Mouse (Mus musculus) T-cell, adult 66 days (primary cell): ENCODE measurements around the gene Hist1h4c. TPM values are rescaled to one million over a fixed set of nuclear protein-coding genes. Genes with fewer than 3 reads are reported as not detected.

Experiments
- total RNA-seq, 2 experiments: library from RNA; stranded (reverse); gene quantifications; 3 replicates in 1 of 2; 4 replicates in 1 of 2; pipeline ENCODE4 v1.2.4; 2023

Hist1h4c gene
- total RNA-seq: 100 to 1,000 TPM; 113 to 135 TPM

GRCm38 (mm10) chr13:23698300-23698693, at the start of gene Hist1h4c:
TSS of gene Hist1h4c (minus strand) at chr13:23698454.

GRCm38 (mm10) chr13:23746201-23747080, 48.2 kb upstream of the Hist1h4c start, which contains the start of gene Hist1h2bb:
TSS of gene Hist1h2bb (plus strand) at chr13:23746734.

GRCm38 (mm10) chr13:23745381-23746161, 47.3 kb upstream of the Hist1h4c start, which contains the start of gene Hist1h3c:
TSS of gene Hist1h3c (minus strand) at chr13:23745602.

GRCm38 (mm10) chr13:23738677-23739068, 40.4 kb upstream of the Hist1h4c start, which contains the start of gene Hist1h1c:
TSS of gene Hist1h1c (plus strand) at chr13:23738808.

GRCm38 (mm10) chr13:23710374-23711089, 12.3 kb upstream of the Hist1h4c start, which contains the start of gene Hfe:
TSS of gene Hfe (minus strand) at chr13:23710854.

GRCm38 (mm10) chr13:23695514-23695913, 2.7 kb downstream of the Hist1h4c start, which contains the start of gene Hist1h1t:
TSS of gene Hist1h1t (plus strand) at chr13:23695814.

GRCm38 (mm10) chr13:23683755-23684281, 14.4 kb downstream of the Hist1h4c start, which contains the start of the genes Hist1h2ac and Hist1h2bc:
TSS of gene Hist1h2ac (minus strand) at chr13:23683948.
TSS of gene Hist1h2bc (plus strand) at chr13:23684199.

Other genes starting within 250 kb of the Hist1h4c start
- gene Btn1a1, start 232.6 kb downstream of the Hist1h4c start, total RNA-seq: not detected
- not detected for gene Btn2a2, start 209.6 kb downstream of the Hist1h4c start, total RNA-seq
- gene Hist1h4h, start 167.4 kb downstream of the Hist1h4c start, total RNA-seq: 100 to 1,000 TPM; 263 to 347 TPM
- gene Hist1h2af, start 164.5 kb downstream of the Hist1h4c start, total RNA-seq: 10 to 100 TPM; 25.3 to 89.5 TPM
- 10 to 100 TPM; 15.6 to 26.1 TPM for gene Hist1h3g, start 163.0 kb downstream of the Hist1h4c start, total RNA-seq
- gene Hist1h2bh, start 155.1 kb downstream of the Hist1h4c start, total RNA-seq: 10 to 100 TPM in 1 of 2 experiments, 1 to 10 TPM in 1; 7.0 to 13.4 TPM
- 10 to 100 TPM; 62.8 to 92.1 TPM for gene Hist1h3f, start 154.4 kb downstream of the Hist1h4c start, total RNA-seq
- gene Hist1h4f, start 146.8 kb downstream of the Hist1h4c start, total RNA-seq: 100 to 1,000 TPM in 1 of 2 experiments, 10 to 100 TPM in 1; 83.0 to 211 TPM
- gene Hist1h1d, start 145.2 kb downstream of the Hist1h4c start, total RNA-seq: 10 to 100 TPM in 1 of 2 experiments, 1 to 10 TPM in 1; 7.2 to 15.8 TPM
- gene Hist1h3e, start 136.1 kb downstream of the Hist1h4c start, total RNA-seq: 100 to 1,000 TPM; 113 to 162 TPM
- gene Hist1h2ae, start 127.2 kb downstream of the Hist1h4c start, total RNA-seq: 10 to 100 TPM; 10.2 to 27.9 TPM
- 100 to 1,000 TPM; 171 to 249 TPM for gene Hist1h2bg, start 127.1 kb downstream of the Hist1h4c start, total RNA-seq
- 100 to 1,000 TPM in 1 of 2 experiments, 10 to 100 TPM in 1; 79.7 to 145 TPM for gene Hist1h2bf, start 124.3 kb downstream of the Hist1h4c start, total RNA-seq
- gene Hist1h2ad, start 124.1 kb downstream of the Hist1h4c start, total RNA-seq: 1 to 10 TPM in 1 of 2 experiments, not detected in 1; 10.0 TPM
- 10 to 100 TPM in 1 of 2 experiments, 1 to 10 TPM in 1; 4.9 to 12.6 TPM for gene Hist1h3d, start 122.7 kb downstream of the Hist1h4c start, total RNA-seq
- 100 to 1,000 TPM; 122 to 174 TPM for gene Hist1h4d, start 116.9 kb downstream of the Hist1h4c start, total RNA-seq
- gene Hist1h2be, start 77.3 kb downstream of the Hist1h4c start, total RNA-seq: 10 to 100 TPM; 16.7 to 27.0 TPM
- 100 to 1,000 TPM; 103 to 169 TPM for gene Hist1h1e, start 75.9 kb downstream of the Hist1h4c start, total RNA-seq
- gene Hist1h2ac, start 14.5 kb downstream of the Hist1h4c start, total RNA-seq: 10 to 100 TPM; 10.3 to 12.2 TPM
- 10 to 100 TPM in 1 of 2 experiments, 1 to 10 TPM in 1; 8.2 to 15.2 TPM for gene Hist1h2bc, start 14.3 kb downstream of the Hist1h4c start, total RNA-seq
- gene Hist1h1t, start 2.6 kb downstream of the Hist1h4c start, total RNA-seq: not detected
- gene Hfe, start 12.4 kb upstream of the Hist1h4c start, total RNA-seq: 1 to 10 TPM; 1.4 to 2.5 TPM
- 100 to 1,000 TPM; 569 to 655 TPM for gene Hist1h1c, start 40.4 kb upstream of the Hist1h4c start, total RNA-seq
- 10 to 100 TPM in 1 of 2 experiments, 1 to 10 TPM in 1; 9.0 to 44.3 TPM for gene Hist1h3c, start 47.1 kb upstream of the Hist1h4c start, total RNA-seq
- gene Hist1h2bb, start 48.3 kb upstream of the Hist1h4c start, total RNA-seq: 10 to 100 TPM; 34.2 to 89.5 TPM
- gene Hist1h2ab, start 52.7 kb upstream of the Hist1h4c start, total RNA-seq: 100 to 1,000 TPM in 1 of 2 experiments, 10 to 100 TPM in 1; 38.6 to 105 TPM
- gene Hist1h3b, start 53.8 kb upstream of the Hist1h4c start, total RNA-seq: 100 to 1,000 TPM in 1 of 2 experiments, 10 to 100 TPM in 1; 28.4 to 127 TPM
- gene Hist1h4b, start 58.6 kb upstream of the Hist1h4c start, total RNA-seq: 100 to 1,000 TPM in 1 of 2 experiments, 10 to 100 TPM in 1; 24.4 to 105 TPM
- gene Hist1h4a, start 62.8 kb upstream of the Hist1h4c start, total RNA-seq: 100 to 1,000 TPM in 1 of 2 experiments, 10 to 100 TPM in 1; 85.2 to 131 TPM
- 100 to 1,000 TPM; 140 to 197 TPM for gene Hist1h3a, start 63.9 kb upstream of the Hist1h4c start, total RNA-seq
- gene Hist1h1a, start 65.2 kb upstream of the Hist1h4c start, total RNA-seq: 10 to 100 TPM; 23.6 to 46.7 TPM
- not detected for gene Trim38, start 71.5 kb upstream of the Hist1h4c start, total RNA-seq
- gene Slc17a2, start 108.5 kb upstream of the Hist1h4c start, total RNA-seq: not detected
- gene Slc17a3, start 141.0 kb upstream of the Hist1h4c start, total RNA-seq: not detected
- gene Slc17a1, start 169.3 kb upstream of the Hist1h4c start, total RNA-seq: not detected
- not detected for gene Slc17a4, start 216.6 kb upstream of the Hist1h4c start, total RNA-seq
- gene Hist1h2ba, start 235.7 kb upstream of the Hist1h4c start, total RNA-seq: not detected
- not detected for gene Hist1h2aa, start 236.0 kb upstream of the Hist1h4c start, total RNA-seq